ENCODE assay signal across 8 mouse cellular contexts in genomic region chr2:180966092-180966882, GRCm38 (mm10). TPM values are rescaled to one million over a fixed set of nuclear protein-coding genes. Genes with fewer than 3 reads are reported as not detected.
A peak's percentile ranks its signal among the peaks of the same experiment; 100 is the strongest.
DNase-seq lines count a peak whose midpoint lies in the region; ATAC-seq and TF ChIP-seq lines count a peak whose summit lies in the region.

No protein-coding gene starts in this region.

- no peaks in the 10 kb centered on the region for H3K9me3 ChIP-seq in forebrain, embryonic 12.5 days
- no peaks in the 10 kb centered on the region for H3K9me3 ChIP-seq in kidney, postnatal 0 days (replicated peaks; ENCODE audit: low read length)
- no peaks in the 10 kb centered on the region for H3K9me3 ChIP-seq in midbrain, embryonic 11.5 days (ENCODE audit: control insufficient read depth, low read length)

- H3K36me3 ChIP-seq in forebrain, embryonic 12.5 days (replicated peaks), result peaks cover 16% of the 10 kb centered on the region
- peaks cover 9% of the 10 kb centered on the region; the same call in 1 of the 2 replicates for H3K36me3 ChIP-seq in kidney, postnatal 0 days (ENCODE audit: insufficient read depth, low read length)
- H3K36me3 ChIP-seq in midbrain, embryonic 11.5 days (ENCODE audit: control insufficient read depth, insufficient read depth, low read length), result peaks cover 4% of the 10 kb centered on the region; the same call in 1 of the 2 replicates

- peak overlapping the region; percentile 92 for H3K4me3 ChIP-seq in lung, adult 2 months (replicated peaks; ENCODE audit: extremely low read depth, low read depth, low read length)
- peak overlapping the region; percentile 74 for H3K4me3 ChIP-seq in forebrain, embryonic 12.5 days (replicated peaks)
- H3K4me3 ChIP-seq in kidney, postnatal 0 days (replicated peaks; ENCODE audit: low read depth, low read length), result peak overlapping the region; percentile 76
- peak overlapping the region; percentile 93 for H3K4me3 ChIP-seq in midbrain, embryonic 11.5 days (ENCODE audit: low read depth, low read length)

- 5% methylated on average over 14 of the region's 14 CpGs for WGBS in lung, adult 2 months
- 22% methylated on average over 14 of the region's 14 CpGs for WGBS in forebrain, embryonic 12.5 days
- whole genome bisulfite sequencing in kidney, postnatal 0 days, result 6% methylated on average over 14 of the region's 14 CpGs
- 17% methylated on average over 14 of the region's 14 CpGs for WGBS in midbrain, embryonic 11.5 days

- ATAC-seq in forebrain, embryonic 12.5 days (ENCODE audit: low FRiP score), result no peak
- ATAC-seq in kidney, postnatal 0 days (replicated peaks; ENCODE audit: low FRiP score, low read depth), result no peak
- no peak for ATAC-seq in midbrain, embryonic 11.5 days (ENCODE audit: low FRiP score)

- peak overlapping the region; percentile 95 for H3K9ac ChIP-seq in forebrain, embryonic 12.5 days
- H3K9ac ChIP-seq in kidney, postnatal 0 days (ENCODE audit: low read depth, low read length), result peak overlapping the region; percentile 85
- H3K9ac ChIP-seq in midbrain, embryonic 11.5 days (ENCODE audit: low read length), result peak overlapping the region; percentile 94

- no peak for TF ChIP-seq POLR2A in lung, adult 2 months (IDR thresholded peaks at IDR 0.05; ENCODE audit: borderline replicate concordance, extremely low read depth, low read depth, low read length)

- no peak for TF ChIP-seq CTCF in lung, adult 2 months (IDR thresholded peaks at IDR 0.05; ENCODE audit: insufficient read depth, low read length)
- peak; percentile 67 for TF ChIP-seq CTCF in kidney, postnatal 0 days (IDR thresholded peaks at IDR 0.05; ENCODE audit: low read depth)

- DNase-seq in lung, adult 2 months, result no peak
- no peak for DNase-seq in lung, postnatal 14 days
- peak; percentile 74 for DNase-seq in adipocyte (ENCODE audit: low spot score)
- DNase-seq in kidney, postnatal 0 days (ENCODE audit: low spot score), result peak; percentile 72
- DNase-seq in midbrain, embryonic 11.5 days (ENCODE audit: low spot score, missing footprints), result no peak
- DNase-seq in urinary bladder, postnatal 14 days (ENCODE audit: low spot score), result no peak
- DNase-seq in ovary, adult 18-20 months (ENCODE audit: low spot score), result no peak

- H3K27ac ChIP-seq in forebrain, embryonic 12.5 days, result peak overlapping the region; percentile 91
- peak overlapping the region; percentile 93 for H3K27ac ChIP-seq in kidney, postnatal 0 days
- peak overlapping the region; percentile 69; the same call in 1 of the 2 replicates for H3K27ac ChIP-seq in midbrain, embryonic 11.5 days (ENCODE audit: low read depth, low read length)

- peak overlapping the region; percentile 94 for H3K4me2 ChIP-seq in forebrain, embryonic 12.5 days
- peak overlapping the region; percentile 67 for H3K4me2 ChIP-seq in kidney, postnatal 0 days (ENCODE audit: low read length)
- H3K4me2 ChIP-seq in midbrain, embryonic 11.5 days, result peak overlapping the region; percentile 92

- H3K4me1 ChIP-seq in lung, adult 2 months (ENCODE audit: control insufficient read depth, insufficient read depth, low read length), result no peaks in the 10 kb centered on the region; the same call in 1 of the 2 replicates
- peaks cover 20% of the 10 kb centered on the region for H3K4me1 ChIP-seq in forebrain, embryonic 12.5 days
- peaks cover 16% of the 10 kb centered on the region for H3K4me1 ChIP-seq in kidney, postnatal 0 days (replicated peaks; ENCODE audit: insufficient read depth, low read length)
- H3K4me1 ChIP-seq in midbrain, embryonic 11.5 days (ENCODE audit: control insufficient read depth, insufficient read depth, low read length), result peaks cover 13% of the 10 kb centered on the region

- no peaks in the 10 kb centered on the region; the same call in 1 of the 2 replicates for H3K27me3 ChIP-seq in forebrain, embryonic 12.5 days
- H3K27me3 ChIP-seq in kidney, postnatal 0 days (ENCODE audit: insufficient read depth, low read length), result no peaks in the 10 kb centered on the region
- no peaks in the 10 kb centered on the region for H3K27me3 ChIP-seq in midbrain, embryonic 11.5 days (ENCODE audit: control insufficient read depth, insufficient read depth, low read length)

RNA-seq across cellular contexts. Expression of gene Arfgap1, which starts 0.7 kb away (rescaled TPM):
- polyA plus RNA-seq in lung, adult 2 months (2012; rRNA removed), result 38.6 and 46.3 TPM in 2 replicates
- 85.2 and 87.7 TPM in 2 replicates for polyA plus RNA-seq in forebrain, embryonic 12.5 days (2016; fragmentation: Nextera tagmentation; extraction: Ambion mirVana)
- polyA plus RNA-seq in kidney, postnatal 0 days (2015; fragmentation: Nextera tagmentation; extraction: Ambion mirVana), result 55.7 and 65.9 TPM in 2 replicates
- polyA plus RNA-seq in midbrain, embryonic 11.5 days (2014; fragmentation: Nextera tagmentation; extraction: Ambion mirVana), result 38.6 and 45.7 TPM in 2 replicates

RNA-seq across cellular contexts. Expression of gene Nkain4, which starts 11.8 kb away (rescaled TPM):
- 87.4 and 123 TPM in 2 replicates for polyA plus RNA-seq in lung, adult 2 months (2012; rRNA removed)
- polyA plus RNA-seq in forebrain, embryonic 12.5 days (2016; fragmentation: Nextera tagmentation; extraction: Ambion mirVana), result 39.4 and 43.5 TPM in 2 replicates
- polyA plus RNA-seq in kidney, postnatal 0 days (2015; fragmentation: Nextera tagmentation; extraction: Ambion mirVana), result 24.1 and 26.6 TPM in 2 replicates
- 63.2 and 63.6 TPM in 2 replicates for polyA plus RNA-seq in midbrain, embryonic 11.5 days (2014; fragmentation: Nextera tagmentation; extraction: Ambion mirVana)

RNA-seq across cellular contexts. Expression of gene Col20a1, which starts 20.0 kb away (rescaled TPM):
- polyA plus RNA-seq in lung, adult 2 months (2012; rRNA removed), result 3.2 TPM in 2 replicates
- 0.45 and 0.51 TPM in 2 replicates for polyA plus RNA-seq in forebrain, embryonic 12.5 days (2016; fragmentation: Nextera tagmentation; extraction: Ambion mirVana)
- 0.34 and 0.41 TPM in 2 replicates for polyA plus RNA-seq in kidney, postnatal 0 days (2015; fragmentation: Nextera tagmentation; extraction: Ambion mirVana)
- polyA plus RNA-seq in midbrain, embryonic 11.5 days (2014; fragmentation: Nextera tagmentation; extraction: Ambion mirVana), result 0.18 and 0.26 TPM in 2 replicates

RNA-seq across cellular contexts. Expression of gene Birc7, which starts 37.5 kb away (rescaled TPM):
- polyA plus RNA-seq in lung, adult 2 months (2012; rRNA removed), result not detected in 2 replicates
- polyA plus RNA-seq in forebrain, embryonic 12.5 days (2016; fragmentation: Nextera tagmentation; extraction: Ambion mirVana), result 0.11 and 0.41 TPM in 2 replicates
- polyA plus RNA-seq in kidney, postnatal 0 days (2015; fragmentation: Nextera tagmentation; extraction: Ambion mirVana), result not detected in 2 replicates
- polyA plus RNA-seq in midbrain, embryonic 11.5 days (2014; fragmentation: Nextera tagmentation; extraction: Ambion mirVana), result 0.14 and 0.45 TPM in 2 replicates

RNA-seq across cellular contexts. Expression of gene Ythdf1, which starts 45.5 kb away (rescaled TPM):
- polyA plus RNA-seq in lung, adult 2 months (2012; rRNA removed), result 28.2 and 42.9 TPM in 2 replicates
- 62.6 and 64.5 TPM in 2 replicates for polyA plus RNA-seq in forebrain, embryonic 12.5 days (2016; fragmentation: Nextera tagmentation; extraction: Ambion mirVana)
- 50.0 and 55.5 TPM in 2 replicates for polyA plus RNA-seq in kidney, postnatal 0 days (2015; fragmentation: Nextera tagmentation; extraction: Ambion mirVana)
- polyA plus RNA-seq in midbrain, embryonic 11.5 days (2014; fragmentation: Nextera tagmentation; extraction: Ambion mirVana), result 68.5 and 72.4 TPM in 2 replicates

Comparison
In these comparisons a context has a peak if more than half of its experiments do, and no peak if none do; other contexts are left out.
1. DNase-seq: peak in adipocyte (single experiment) and kidney, postnatal 0 days (single experiment); none in lung, adult 2 months (single experiment), lung, postnatal 14 days (single experiment), midbrain, embryonic 11.5 days (single experiment), urinary bladder, postnatal 14 days (single experiment) and ovary, adult 18-20 months (single experiment).
2. Peak in every context shown above with its lines, with median percentiles within 50 percentile points of each other: H3K4me3 ChIP-seq, H3K27ac ChIP-seq, H3K4me2 ChIP-seq and H3K9ac ChIP-seq.